Mouse (Mus musculus) testis, postnatal 10 days (tissue): ENCODE measurements around the gene Gna13.

Experiments
- DNase-seq: peaks from one replicate; pipeline ENCODE4 v3.0.0; 2021; ENCODE audit warnings: low spot score

Gna13 gene

DNA sequence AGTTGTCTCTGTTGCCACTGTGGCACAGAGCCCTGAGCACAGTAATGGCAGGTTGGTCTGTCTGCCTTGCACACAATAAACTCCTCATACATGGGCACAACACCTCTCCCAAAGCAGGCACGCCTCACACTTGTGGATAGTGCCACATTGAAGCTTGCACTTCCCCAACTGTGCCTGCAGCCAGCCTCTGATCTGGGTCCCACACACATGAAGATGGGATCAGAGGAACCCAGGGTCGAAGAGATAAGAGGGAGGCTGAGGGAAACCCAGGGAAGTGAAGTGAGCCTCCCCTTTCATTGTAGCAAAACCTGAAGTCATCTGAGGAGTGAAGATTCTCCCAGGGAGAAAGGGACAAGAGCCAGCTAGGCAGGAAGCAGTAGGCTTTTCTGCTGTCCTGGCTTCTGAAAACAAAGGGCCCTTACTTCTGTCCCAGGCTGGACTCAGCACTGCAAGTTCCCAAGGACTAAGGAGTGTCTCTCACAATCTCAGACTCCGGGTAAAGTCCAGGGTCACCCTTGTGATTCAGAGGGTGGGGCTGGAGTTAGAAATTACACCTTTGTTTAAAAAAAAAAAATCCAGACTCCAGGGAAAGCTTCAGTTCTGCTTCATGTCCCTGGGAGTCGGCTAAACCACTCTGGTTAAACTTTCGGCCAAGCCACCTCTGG lies 12.8 kb upstream of the Gna13 start:
- DNase-seq, result peak; percentile 42

DNA sequence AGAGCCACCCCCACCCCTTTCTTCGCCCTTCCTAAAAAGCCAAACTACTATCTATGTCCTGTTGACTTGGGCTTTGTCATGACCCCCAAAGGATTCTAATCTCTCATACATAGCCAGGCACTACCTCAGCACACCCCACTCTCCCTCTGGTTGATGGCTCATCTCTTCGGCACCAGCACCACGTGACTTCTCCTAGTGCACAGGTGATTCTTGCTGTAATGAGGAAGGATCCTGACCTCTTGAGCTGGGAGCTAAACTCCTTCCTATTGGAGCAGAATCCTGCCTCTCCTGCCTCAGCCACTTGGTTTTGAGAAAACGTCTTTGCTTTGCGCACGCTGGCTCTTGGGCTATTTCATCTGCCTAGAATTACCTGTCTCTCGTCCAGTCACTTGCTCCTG lies 12.3 kb upstream of the Gna13 start:
- DNase-seq, result no peak

DNA sequence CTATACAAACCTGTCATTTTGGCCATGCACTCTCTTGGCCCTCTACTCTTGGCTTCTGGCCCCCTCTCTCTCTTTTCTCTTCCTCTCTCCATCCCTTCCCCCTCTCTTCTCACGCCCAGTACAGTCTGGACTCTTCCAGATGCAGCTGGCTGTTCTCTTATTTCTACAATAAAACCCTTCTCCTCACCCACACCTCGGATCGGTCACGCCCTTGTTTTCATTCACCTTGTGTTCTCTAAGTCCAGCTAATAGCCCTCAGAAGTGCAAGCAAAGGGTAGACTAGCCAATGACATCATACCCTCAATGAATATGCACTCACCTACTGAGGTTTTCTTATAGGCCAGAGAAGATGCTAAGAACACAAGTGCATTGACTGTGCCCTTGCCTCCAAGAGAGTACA lies 11.1 kb upstream of the Gna13 start:
- DNase-seq, result no peak

DNA sequence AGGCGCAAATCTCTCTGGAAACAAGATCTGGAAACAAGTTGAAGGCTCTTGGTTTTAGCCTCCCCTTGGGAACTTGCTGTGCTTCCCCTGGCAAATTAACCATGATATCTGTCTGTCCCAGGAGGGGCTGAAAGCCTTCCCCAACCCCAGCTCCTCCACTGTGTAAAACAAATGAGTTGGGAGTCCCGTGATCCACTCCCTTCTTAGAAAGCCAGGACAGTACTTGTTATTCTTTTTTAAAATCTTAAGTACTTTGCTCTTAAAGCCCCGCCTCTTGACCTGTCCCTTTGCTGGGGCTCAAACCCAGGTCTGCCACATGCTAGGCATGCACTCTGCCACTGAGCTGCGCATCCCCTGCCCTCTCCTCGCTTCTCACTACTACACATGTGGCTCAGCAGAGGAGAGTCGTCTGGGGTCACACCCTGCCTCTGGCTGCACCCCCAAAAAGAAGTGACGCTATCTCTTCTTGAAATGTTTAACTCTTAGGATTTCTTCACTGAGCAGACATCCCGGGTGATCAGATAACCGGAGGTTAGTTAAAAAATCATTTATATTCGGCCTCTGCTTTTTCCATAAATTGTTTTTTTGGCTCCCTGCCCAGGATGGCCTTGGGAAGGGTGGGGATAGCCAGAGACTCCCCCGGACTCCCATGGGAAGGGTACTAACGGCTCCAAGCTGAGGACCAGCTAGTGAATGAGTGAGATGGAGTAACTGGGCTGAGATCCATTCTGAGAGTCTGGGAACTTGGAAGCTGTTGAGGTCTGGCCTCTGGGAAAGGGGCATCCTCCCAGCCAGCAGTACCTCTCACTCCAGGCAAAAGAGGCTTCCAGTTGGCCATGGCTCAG lies 9.0 kb upstream of the Gna13 start:
- peak; percentile 70 for DNase-seq

DNA sequence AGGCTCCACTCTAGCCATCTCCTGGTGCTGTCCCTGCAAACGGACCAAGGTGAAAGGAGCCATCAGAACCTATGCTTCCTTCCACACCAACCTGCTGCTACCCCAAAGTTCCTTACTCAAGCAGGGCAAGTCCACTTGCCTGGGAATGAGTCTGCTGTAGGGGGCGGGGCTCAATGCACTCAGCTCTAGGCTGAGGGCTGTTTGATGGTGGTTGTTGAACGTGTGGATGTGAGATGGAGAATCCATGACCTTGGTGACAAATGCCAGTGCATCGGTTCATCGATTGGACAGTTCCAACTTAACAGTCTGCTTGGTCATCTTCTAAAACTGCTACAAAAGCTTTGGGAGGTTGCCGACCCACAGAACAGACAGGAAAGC lies 8.4 kb upstream of the Gna13 start:
- DNase-seq, result no peak

DNA sequence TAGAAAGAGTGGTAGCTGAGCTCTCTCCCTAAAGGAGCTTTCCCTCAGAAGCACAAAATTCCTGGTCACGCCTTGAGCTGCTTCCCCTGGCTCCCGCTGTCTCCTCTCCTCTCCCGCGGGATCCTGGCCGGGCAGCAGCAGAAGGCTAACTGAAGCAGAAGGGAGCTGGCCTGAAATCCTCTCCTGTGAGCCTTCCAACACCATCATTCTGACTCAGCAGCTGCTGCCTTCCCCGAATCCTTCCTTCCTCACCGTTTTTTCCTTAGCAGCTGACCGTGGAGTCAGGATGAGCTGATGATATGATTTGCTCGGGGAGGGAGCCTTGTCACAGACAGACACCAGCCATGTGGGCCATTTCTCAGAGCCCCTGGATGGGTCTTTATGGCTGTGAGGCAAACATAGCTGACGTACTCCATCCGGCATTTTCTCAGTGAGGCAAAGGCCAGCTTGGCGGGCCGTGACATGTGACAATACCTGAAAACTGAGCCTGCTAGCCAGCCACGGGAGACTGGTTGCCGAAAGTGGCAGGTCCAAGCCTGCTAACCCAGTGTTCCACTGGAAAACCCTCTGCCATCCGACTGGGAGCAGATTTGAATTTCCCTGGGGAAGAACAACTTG lies 6.8 kb upstream of the Gna13 start:
- DNase-seq, result no peak

DNA sequence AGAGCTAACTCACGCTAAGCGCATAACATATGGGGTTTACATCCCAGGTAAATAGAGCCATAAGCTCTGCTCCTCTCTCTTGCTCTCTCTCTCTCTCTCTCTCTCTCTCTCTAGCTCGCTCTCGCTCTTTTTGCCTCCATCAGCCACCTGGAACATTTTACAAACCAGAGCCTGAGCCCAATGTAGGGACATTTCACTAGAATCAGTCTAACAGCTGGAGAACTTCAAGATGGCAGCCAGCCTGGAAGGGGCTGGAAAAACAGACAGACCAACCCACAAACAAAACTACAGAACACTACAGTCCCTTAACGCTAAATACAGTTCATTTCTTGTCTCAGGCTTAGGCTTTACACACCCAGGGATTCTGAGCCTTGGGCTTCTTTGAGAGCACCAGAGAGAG lies 5.5 kb upstream of the Gna13 start:
- no peak for DNase-seq

DNA sequence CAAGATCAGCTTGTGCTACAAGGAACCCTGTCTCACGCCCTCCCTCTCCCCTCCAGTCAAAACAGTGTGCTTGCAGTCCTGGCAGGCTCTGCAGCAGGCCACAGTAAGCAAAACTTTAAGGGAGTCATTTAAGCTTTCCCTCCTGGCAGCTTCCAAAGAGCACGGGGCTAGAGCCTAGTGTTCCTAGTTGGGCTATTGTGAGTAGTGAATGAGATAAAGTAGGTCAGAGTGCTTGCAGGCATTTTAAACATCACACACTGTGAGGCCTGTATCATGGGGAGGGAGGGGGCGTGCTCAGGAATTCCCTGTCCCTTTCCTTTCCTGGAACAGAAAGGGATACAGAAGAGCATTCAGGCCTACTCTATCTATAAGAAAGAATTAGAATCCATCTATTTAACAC lies 4.1 kb upstream of the Gna13 start:
- DNase-seq, result no peak

DNA sequence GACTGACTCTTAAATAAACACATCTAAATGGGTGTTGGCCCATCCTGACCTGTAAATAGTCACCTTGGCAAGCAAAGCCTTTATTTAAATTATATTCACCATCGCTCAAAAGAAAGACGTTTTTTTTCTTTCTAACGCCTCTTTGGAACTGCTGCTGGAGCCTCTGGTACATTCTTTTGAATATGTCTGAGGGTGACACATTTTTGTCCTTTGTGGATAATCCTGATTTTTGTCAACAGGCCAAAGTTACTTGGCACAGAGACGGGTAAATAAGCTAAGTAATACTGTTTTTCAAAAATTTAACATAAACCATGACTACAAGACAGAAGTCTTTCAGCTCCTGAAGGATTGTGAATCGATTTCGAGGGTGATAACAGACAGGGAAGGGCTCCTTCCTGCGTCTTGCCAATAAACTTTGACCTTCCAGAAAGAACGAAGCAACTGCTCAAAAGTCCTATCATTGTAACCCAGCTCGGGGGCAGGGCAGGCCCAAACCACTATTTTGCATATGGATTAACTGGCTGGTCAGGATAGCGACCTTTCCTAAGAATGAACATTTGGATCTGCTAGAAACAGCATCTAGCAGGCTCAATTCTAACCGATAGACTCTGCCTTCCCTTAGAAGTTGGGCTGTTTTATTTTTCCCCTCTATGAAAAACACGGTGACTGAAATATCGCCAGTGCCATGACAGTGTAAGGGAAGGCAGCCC lies 3.4 kb upstream of the Gna13 start:
- DNase-seq, result no peak

DNA sequence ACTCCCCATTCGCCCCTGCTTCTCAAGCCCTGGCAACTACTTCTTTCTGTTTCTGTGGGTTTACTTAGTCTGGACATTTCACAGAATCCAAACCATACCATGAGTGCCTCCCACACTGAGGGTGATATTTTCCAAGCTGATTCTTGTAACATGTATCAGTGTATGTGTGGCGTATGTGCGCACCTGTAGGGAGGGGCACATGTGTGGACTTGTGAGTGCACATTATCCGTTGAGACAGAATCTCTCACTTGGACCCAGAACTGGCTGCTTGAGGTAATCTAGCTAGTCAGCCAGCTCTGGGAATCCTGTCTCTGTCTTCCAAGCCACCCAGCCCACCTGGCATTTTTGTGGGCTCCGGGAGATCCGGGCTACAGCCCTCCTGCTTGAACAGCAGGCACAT lies 2.5 kb upstream of the Gna13 start:
- DNase-seq, result no peak

DNA sequence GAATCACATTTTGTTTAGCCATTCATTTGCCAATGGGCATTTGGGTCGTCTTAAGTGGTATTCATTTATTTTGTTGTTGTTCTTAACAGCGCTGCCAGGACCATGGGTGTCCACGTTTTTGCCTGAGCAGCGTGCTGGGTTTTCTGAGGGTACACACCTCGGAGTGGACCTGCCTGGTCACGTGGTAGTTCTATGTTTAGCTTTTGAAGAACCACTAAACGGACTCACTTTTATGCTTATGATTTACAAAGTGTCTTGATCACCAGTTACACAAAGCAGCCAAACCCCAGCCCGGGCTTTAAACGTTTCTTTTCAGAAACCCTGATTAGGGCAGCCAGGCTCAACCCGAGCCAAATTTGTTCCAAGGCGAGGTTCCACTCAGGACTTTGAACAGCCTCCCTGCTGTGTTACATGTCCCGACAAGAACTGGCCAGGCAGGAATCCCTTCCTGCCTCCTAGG lies 2.0 kb upstream of the Gna13 start:
- no peak for DNase-seq

DNA sequence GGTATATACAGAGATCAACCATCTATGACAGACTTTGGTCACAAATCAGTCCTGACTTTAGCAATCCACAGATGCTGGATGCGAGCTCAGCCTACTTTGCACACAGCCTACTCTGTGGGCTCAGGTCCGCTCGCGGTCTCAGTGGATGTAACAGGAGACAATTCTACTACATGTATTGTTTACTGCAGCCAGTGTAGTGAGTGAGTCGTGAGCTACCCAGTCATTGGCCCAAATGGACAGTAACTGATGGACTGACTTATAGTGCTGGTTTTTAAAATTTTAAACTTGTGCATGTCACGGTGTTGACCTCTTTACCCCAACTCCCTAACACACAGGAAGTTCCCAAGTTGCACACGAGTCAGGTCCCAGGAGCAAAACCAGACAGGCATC lies 1.4 kb upstream of the Gna13 start:
- DNase-seq, result no peak

DNA sequence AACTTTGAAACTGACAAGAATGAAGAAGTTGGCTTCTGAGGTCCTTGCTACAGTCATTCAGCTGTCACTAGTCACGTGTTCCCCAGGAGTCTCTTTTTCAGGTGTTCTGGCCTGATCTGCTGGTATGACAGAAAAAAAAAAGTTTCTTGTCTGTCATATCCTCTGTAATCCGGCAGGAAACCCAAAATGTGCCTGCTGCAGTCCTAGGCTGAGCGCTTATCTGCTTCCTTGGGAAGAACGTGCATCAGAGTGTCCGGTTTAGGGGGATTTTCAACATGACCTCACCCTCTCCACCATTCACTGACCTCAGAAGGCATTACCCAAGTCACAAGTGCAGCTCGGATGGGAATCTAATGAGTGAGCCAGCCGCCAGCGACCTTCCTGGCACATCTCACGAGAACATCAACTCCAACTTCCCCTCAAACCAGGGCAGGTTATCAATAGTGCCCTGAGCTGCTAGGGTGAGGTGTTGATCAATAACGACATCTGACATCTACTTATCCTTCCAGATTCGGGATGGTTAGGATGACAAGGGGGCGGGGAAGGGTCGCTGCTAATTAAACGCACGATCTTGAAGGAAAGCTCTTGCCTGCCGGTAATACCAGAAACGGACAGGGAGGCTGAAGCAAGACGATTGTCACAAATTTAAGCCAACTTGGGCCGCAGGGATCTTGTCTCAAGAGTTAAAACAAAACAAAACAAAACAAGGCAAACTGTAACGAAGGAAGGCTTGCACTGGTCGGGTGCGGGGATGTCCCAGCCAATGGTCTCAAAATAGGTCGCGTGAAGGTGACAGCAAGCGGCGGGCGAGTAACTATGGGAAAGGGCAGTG lies 784 bp upstream of the Gna13 start:
- DNase-seq, result peak; percentile 47

DNA sequence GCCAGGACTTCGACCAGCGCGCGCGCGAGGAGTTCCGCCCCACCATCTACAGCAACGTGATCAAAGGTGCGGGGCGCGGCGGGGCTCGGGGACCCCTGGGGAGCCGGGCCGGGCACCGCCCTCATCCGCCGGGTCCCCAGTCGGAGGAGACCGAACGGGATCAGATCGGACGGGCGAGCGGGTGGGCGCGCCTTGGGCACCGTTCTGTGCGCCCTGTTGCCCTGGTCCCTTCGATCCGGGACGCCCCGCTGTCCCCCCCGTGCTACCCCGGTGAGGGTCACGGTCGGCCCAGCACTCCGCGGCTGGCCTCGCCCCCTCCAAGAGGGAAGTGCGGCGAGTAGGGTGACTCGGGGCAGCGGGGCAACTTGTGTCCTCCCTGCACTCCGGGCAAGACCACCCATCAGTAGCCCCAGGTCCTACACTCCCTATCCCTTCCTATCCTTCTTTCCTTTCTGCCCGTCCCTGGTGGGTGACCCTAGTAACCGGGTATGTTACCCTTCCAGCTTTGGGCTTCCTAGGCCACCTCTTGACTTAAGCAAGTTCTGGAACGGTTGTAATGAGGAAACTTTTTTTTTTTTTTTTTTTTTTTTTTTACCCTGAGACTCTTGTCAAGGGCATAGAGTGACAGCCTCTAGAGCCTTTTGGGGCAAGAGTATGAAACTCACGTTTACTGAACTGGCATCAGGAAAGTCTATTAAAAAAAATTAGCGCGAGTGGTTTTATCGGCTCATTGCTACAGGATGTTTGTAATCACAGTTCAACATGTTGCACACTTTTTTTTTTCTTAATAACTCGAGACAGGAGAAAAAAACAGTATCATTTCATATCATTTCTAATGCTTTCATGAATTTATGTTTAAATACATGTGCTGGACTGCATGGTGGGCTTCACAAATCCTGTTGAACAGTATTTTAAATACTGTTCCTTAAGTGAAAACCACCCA lies 831 bp downstream of the Gna13 start:
- DNase-seq, result peak; percentile 78

DNA sequence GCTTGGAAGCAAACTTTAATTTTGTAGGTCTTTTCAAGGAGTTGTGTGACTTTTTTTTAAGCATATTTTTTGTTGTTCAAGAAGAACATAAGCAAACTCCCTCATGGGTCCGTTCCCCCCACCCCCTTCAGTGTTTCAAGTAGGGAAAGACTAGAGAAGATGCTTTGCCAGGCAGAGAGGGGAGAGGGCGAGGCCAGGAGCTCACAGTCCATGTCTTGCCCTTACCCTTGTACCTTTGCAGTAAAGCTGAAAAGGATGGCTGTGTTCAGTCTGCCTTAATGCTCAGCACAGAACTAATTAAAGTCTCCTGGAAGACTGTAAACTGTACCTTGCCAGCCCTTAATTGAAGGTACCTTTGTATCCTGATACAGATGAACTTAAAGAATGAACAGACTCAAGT lies 1.7 kb downstream of the Gna13 start:
- no peak for DNase-seq

DNA sequence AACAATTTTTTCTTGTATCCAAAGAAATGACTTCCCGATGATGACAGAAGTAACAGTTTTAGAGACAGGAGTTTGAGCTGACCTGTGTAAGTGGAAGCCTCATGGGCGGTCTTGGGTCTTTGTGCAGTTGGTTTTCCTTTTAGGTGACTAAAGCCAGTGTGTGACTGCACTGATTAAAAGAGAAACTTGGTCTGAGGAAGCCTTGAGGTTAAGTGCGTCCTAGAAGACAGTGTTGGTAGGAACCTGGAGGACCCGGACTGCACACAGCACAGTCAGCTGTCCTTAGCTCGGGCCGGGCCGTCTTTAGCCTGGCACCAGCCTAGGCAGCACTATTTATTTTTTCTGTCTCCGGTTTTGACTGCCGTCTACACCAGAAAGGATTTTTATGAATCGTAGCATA lies 2.2 kb downstream of the Gna13 start:
- no peak for DNase-seq

DNA sequence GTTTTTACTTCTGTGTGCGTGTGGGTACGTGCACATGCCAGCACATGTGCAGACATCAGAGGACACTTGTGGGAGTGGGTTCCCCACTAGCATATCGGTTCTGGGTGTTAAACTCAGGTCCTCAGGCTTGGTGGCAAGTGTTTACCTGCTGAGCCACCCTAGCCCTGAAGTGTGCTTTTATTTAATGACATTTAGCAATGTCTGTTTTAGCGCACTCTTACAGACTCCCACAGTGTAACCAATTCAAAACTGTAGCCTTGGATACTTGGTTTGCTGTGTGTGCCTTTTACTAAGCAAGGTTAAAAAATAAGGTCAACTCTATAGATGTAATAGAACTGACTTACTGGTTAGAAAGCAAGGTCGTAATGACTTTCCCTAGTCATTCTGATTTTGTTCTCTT lies 3.2 kb downstream of the Gna13 start:
- DNase-seq, result no peak

DNA sequence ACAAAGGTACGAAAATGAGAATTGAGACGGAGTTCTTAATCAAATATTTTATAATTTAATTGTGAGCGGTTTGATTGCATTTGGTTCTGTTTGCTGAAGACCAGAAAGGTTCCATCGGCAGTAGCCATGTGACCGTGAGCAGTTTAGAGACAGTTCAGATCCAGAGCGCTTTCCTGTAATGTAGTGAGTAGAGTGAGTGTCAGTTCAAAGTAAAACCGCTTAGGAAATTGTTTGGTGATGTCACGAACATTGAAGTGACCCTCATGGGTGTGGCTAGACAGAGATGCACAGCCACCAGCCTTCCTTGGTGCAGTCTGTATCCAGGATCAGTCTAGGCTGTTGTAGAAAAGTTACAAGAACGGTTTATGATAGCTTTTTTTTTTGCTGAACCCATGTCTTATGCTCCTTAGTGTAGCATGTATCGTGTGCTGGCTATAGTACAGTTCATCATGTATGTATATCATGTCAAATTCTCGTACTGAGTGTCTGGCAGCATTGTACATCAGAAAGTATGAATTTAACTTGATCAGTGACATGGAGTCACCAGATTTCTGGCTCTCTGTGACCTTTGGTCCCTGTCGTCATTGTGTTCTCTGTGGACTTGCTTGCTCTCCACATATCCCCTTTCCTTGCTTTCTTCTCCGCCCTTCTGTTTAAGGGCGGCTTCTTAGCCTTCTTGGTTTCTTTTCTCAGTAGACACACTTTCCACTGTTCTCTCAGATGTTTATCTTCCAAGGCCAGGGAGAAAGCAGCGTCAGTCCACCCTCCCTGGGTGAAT lies 4.4 kb downstream of the Gna13 start:
- DNase-seq, result no peak

DNA sequence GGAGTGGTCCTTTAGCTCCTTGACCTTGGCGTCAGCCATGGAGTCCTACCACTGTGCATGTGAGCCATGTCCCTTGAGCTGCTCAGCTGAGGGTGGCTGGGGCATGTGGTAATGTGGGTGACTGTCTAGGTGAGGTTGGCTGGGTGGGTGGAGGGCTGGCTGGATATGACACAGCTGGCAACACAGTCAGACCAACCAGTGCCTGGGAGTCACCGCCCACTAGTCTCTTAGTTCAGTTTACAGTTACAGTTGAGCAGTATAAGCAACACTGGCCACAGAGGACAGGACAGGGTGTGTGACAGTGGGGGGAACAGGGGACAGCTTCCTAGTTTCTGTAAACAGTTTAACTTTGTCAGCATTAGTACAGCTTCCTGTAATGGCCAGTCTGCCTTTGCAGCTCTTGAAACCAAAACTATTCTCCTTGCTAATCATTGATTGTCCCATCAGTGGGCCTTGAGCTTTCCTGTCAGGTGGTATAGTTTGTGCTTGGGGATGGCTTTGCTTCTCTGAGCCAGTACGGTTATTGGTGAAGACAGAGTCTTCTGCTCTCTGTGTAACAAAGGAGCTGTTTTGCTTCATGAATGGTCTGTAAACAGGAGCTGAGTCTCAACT lies 6.5 kb downstream of the Gna13 start:
- no peak for DNase-seq
